Mouse (Mus musculus) liver, postnatal 0 days (tissue): ENCODE measurements at regions not wholly inside any gene's neighbourhood (a gene's known extent, or its start where the extent isn't known, plus 50 kb on each side); places are given as distances from the start of the nearest gene placed in this dataset.
A peak's percentile ranks its signal among the peaks of the same experiment; 100 is the strongest.

Source experiments
- ATAC-seq: fragments of 200-750 bp; cut with Nextera tagmentation; 2 replicates; pipeline ENCODE4 v1.8.0; 2017; ENCODE audit warnings: mild to moderate bottlenecking, moderate library complexity
- DNase-seq: peaks from one replicate; pipeline ENCODE4 v3.0.0-alpha.2; 2016
- H3K27ac ChIP-seq: fragments of 300-500 bp; sonication (generic); 2 replicates; pipeline ENCODE4 v1.5.1; 2014; ENCODE audit warnings: antibody characterized with exemption, moderate library complexity, mild to moderate bottlenecking, low read depth
- H3K27me3 ChIP-seq: fragments of 300-500 bp; sonication (generic); 2 replicates; pipeline ENCODE4 v1.6.1; 2014; ENCODE audit warnings: low read length, control low read depth, mixed read lengths; ENCODE audit not compliant: insufficient read depth
- H3K36me3 ChIP-seq: fragments of 300-500 bp; sonication (generic); replicated peaks from 2 replicates; pipeline ENCODE4 v1.6.1; 2014; ENCODE audit warnings: mild to moderate bottlenecking, control low read depth, low read length, moderate library complexity, mixed read lengths; ENCODE audit not compliant: insufficient read depth
- H3K4me1 ChIP-seq: fragments of 300-500 bp; sonication (generic); 2 replicates; pipeline ENCODE4 v1.6.1; 2014; ENCODE audit warnings: antibody characterized with exemption, mild to moderate bottlenecking, control low read depth; ENCODE audit not compliant: insufficient read depth
- H3K4me2 ChIP-seq: fragments of 300-500 bp; sonication (generic); 2 replicates; pipeline ENCODE4 v1.6.1; 2014; ENCODE audit warnings: low read depth, mild to moderate bottlenecking, low read length, moderate library complexity, mixed read lengths
- H3K4me3 ChIP-seq: fragments of 300-500 bp; sonication (generic); 2 replicates; pipeline ENCODE4 v1.5.1; 2014; ENCODE audit warnings: low read depth, low read length
- H3K9ac ChIP-seq: fragments of 300-500 bp; sonication (generic); replicated peaks from 2 replicates; pipeline ENCODE4 v1.6.1; 2014; ENCODE audit warnings: mild to moderate bottlenecking, moderate library complexity
- H3K9me3 ChIP-seq: fragments of 300-500 bp; sonication (generic); 2 replicates; pipeline ENCODE4 v1.6.1; 2016; ENCODE audit warnings: mild to moderate bottlenecking, control low read depth, low read length, mixed read lengths
- CTCF ChIP-seq: sonication (generic); IDR thresholded peaks from 2 replicates; pipeline ENCODE4 v1.5.1; 2016; ENCODE audit warnings: antibody characterized with exemption, low read depth
- EP300 ChIP-seq: IDR thresholded peaks from 2 replicates; pipeline ENCODE4 v1.6.1; 2016; ENCODE audit warnings: antibody characterized with exemption, low read depth, mild to moderate bottlenecking
- WGBS: fragments of 180-500 bp; shearing (Covaris S2); extraction: QIAGEN DNeasy Blood & Tissue Kit; methylation state at CpG from one replicate; pipeline ENCODE4 v1.1.7; 2014; ENCODE audit not compliant: insufficient replicate concordance; 5-methylcytosine and 5-hydroxymethylcytosine counted together

- no peak overlapping the region for H3K9ac ChIP-seq
- no peaks in the 10 kb centered on the region for H3K27me3 ChIP-seq
- H3K4me3 ChIP-seq, result no peak overlapping the region
- TF ChIP-seq CTCF (no peak), EP300 (no peak)
- no peak overlapping the region for H3K27ac ChIP-seq
- H3K4me2 ChIP-seq, result no peak overlapping the region
- ATAC-seq (no peak), DNase-seq (no peak)
- WGBS, result 71% methylated on average over 6 of the region's 6 CpGs
- H3K4me1 ChIP-seq, result peaks cover 10% of the 10 kb centered on the region; the same call in 1 of the 2 replicates
- no peaks in the 10 kb centered on the region for H3K36me3 ChIP-seq
- H3K9me3 ChIP-seq, result no peaks in the 10 kb centered on the region
Measured at GRCm38 (mm10) chr1:157023462-157023861, 84.0 kb upstream of the Ralgps2 start.

DNA sequence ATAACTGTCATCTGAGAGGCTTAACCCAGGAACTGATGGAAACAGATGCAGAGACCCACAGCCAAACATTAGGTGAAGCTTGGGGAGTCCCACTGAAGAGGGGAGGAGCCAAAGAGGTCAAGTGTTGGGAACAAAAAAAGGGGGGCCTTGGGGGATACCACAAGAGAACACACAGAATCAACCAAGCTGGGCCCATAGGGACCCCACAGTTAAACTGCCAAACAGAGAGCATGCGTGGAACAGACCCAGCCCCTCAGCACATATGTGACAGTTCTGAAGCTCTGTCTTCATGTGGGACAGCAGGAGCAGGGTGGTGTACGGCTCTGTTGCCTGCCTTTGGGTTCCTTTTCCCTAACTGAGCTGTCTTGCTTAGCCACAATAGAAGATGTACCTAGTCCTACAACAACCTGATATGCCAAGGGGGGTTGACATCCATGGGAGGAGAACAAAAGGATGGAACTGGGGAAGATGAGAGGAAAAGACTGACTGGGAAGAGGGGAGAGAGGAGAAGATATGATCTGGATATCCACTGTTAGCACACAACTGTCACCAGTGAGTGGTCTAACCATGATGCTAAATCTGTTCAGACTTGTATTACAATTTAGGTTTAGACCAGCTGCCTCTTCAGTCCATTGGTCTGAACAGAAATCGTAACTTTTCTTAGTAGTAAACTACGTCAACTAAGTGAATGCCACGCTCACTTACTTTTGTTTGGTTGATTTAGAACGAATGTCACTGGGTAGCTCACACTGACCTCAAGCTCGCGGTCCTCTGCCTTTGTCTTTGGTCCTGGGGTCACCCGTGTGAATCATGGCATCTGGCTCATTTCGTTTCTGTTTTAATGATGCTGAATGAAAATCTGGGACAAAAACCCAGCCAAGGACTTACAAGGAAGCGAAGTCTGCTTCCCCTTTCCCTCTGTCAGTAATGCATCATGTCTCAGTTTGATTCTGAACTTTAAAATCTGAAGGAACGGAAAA, 83.3 kb upstream of the Ralgps2 start:
- no peaks in the 10 kb centered on the region for H3K27me3 ChIP-seq
- H3K9me3 ChIP-seq, result no peaks in the 10 kb centered on the region
- TF ChIP-seq EP300 (no peak), CTCF (no peak)
- ATAC-seq, result peak; percentile 27
- DNase-seq, result no peak
- H3K4me3 ChIP-seq, result no peak overlapping the region
- H3K4me1 ChIP-seq, result peaks cover 10% of the 10 kb centered on the region
- no peak overlapping the region for H3K9ac ChIP-seq
- no peaks in the 10 kb centered on the region for H3K36me3 ChIP-seq
- no peak overlapping the region for H3K4me2 ChIP-seq
- WGBS, result 69% methylated on average over 12 of the region's 12 CpGs
- H3K27ac ChIP-seq, result no peak overlapping the region

- Histone ChIP-seq H3K9me3 (no peaks in the 10 kb centered on the region), H3K9ac (no peak overlapping the region), H3K27me3 (no peaks in the 10 kb centered on the region), H3K27ac (peak overlapping the region; percentile 66), H3K36me3 (no peaks in the 10 kb centered on the region), H3K4me2 (0 out of 2 replicates have a peak overlapping the region, but pooled peaks have one; percentile 20), H3K4me1 (peaks cover 29% of the 10 kb centered on the region), H3K4me3 (no peak overlapping the region)
- ATAC-seq, result no peak
- DNase-seq, result no peak
- TF ChIP-seq CTCF (no peak), EP300 (no peak)
- WGBS, result 39% methylated on average over 7 of the region's 7 CpGs
Measured at GRCm38 (mm10) chr1:157019892-157020291, 80.5 kb upstream of the Ralgps2 start.

DNA sequence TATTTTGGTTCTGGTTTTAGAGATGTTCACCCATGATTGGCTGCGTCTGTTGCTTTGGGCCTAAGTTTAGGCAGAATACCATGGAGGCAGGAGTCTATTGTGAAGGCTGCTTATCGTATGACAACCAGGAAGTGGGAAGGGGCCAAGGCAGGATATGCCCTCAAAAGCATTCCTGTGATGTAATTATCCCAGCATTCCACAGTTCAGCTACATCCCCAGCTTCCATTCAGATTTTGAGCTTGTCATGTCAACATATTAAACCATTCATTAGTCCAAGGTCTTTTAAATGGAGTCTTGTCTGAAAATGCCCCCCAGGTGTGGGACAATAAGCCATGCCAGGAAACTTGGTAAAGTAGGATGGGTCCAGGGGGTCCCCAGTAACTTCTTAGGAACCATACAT, 79.3 kb upstream of the Ralgps2 start:
- no peaks in the 10 kb centered on the region for H3K27me3 ChIP-seq
- no peak overlapping the region for H3K4me2 ChIP-seq
- H3K36me3 ChIP-seq, result no peaks in the 10 kb centered on the region
- no peaks in the 10 kb centered on the region for H3K9me3 ChIP-seq
- ATAC-seq (no peak), DNase-seq (no peak)
- no peak overlapping the region for H3K4me3 ChIP-seq
- H3K9ac ChIP-seq, result no peak overlapping the region
- 62% methylated on average over 2 of the region's 2 CpGs for WGBS
- TF ChIP-seq EP300 (no peak), CTCF (no peak)
- peaks cover 41% of the 10 kb centered on the region for H3K4me1 ChIP-seq
- H3K27ac ChIP-seq, result no peak overlapping the region

DNA sequence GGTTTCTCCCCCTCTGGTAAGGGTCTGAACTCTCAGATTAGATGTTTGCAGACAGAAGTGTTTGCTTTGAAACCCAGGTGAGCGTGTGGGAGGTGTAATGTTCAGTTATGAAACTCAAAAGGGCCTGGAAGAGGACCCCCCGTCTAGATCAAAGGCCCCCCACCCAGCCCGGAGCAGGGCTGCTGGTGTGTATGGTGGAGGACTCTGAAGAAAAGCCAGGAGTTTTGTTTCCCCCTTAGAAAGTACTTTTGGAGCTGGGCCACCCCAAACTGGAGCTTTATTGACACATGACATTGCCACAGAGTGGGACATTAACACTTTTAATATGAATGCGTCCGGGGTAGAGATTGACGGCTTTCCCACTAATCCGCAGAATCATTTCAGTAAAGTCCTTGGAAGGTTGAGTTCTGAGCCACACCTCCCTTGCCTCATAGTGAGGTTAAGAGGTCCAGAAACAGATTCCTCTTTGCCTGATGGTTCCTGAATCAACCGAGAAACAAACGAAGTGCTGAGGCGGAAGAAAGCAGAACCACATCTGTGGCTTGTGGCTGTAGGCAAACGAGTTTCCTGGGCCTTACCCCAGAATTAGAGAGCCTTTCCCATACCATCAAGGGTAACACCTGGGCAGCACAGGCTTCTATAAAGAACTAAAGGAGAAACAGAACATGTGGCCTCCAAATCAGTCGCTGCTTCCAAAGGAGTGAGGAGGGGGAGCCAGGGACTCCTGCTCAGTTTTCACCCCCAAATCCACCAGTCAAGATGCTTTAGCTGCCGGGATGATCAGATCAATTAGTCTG, 78.0 kb upstream of the Ralgps2 start:
- Histone ChIP-seq H3K27me3 (no peaks in the 10 kb centered on the region), H3K9ac (no peak overlapping the region), H3K4me3 (no peak overlapping the region), H3K4me2 (no peak overlapping the region), H3K36me3 (no peaks in the 10 kb centered on the region), H3K4me1 (peaks cover 51% of the 10 kb centered on the region), H3K27ac (peak overlapping the region; percentile 48), H3K9me3 (no peaks in the 10 kb centered on the region)
- no peak for DNase-seq
- WGBS, result 43% methylated on average over 13 of the region's 13 CpGs
- TF ChIP-seq EP300, result no peak
- no peak for TF ChIP-seq CTCF
- no peak for ATAC-seq

- Histone ChIP-seq H3K27me3 (no peaks in the 10 kb centered on the region), H3K9ac (no peak overlapping the region), H3K36me3 (no peaks in the 10 kb centered on the region), H3K4me2 (no peak overlapping the region), H3K27ac (peak overlapping the region; percentile 30), H3K4me1 (peaks cover 51% of the 10 kb centered on the region), H3K4me3 (no peak overlapping the region), H3K9me3 (no peaks in the 10 kb centered on the region)
- TF ChIP-seq CTCF, result no peak
- no peak for TF ChIP-seq EP300
- no peak; the same call in 1 of the 2 replicates for ATAC-seq
- no peak for DNase-seq
- WGBS, result 43% methylated on average over 8 of the region's 8 CpGs
Measured at GRCm38 (mm10) chr1:157016625-157017024, 77.2 kb upstream of the Ralgps2 start.
